7 mouse cellular contexts compared by ENCODE assay signal in the genomic region with DNA sequence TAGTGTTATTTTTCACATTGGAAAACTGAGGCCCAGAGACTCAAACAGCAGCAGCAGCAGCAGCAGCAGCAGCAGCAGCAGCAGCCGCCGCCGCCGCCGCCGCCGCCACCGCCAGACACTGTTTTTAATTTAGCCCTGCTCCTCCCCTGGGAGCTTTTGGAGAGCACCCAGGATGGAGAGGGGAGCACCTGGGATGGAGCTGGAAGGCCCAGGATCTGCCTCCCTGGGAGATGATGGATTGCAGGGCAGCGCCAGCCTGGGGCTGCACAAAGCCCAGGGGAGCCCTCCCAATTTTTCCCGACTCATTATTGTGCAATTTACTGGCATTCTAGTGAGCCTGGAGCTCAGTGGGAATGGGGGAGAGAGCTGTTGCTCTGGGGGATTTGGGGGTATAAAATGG. TPM values are rescaled to one million over a fixed set of nuclear protein-coding genes. Genes with fewer than 3 reads are reported as not detected.
DNase-seq lines count a peak whose midpoint lies in the region; ATAC-seq lines count a peak whose summit lies in the region.

No protein-coding gene starts in this region.

- 0% methylated on average over 10 of the region's 10 CpGs for WGBS in forebrain, embryonic 16.5 days
- 1% methylated on average over 10 of the region's 10 CpGs for WGBS in hindbrain, embryonic 16.5 days
- 0% methylated on average over 10 of the region's 10 CpGs for WGBS in midbrain, embryonic 13.5 days

- H3K4me1 ChIP-seq in forebrain, embryonic 16.5 days (replicated peaks; ENCODE audit: control insufficient read depth, insufficient read depth, low read length): peaks cover 38% of the 10 kb centered on the region
- peaks cover 35% of the 10 kb centered on the region for H3K4me1 ChIP-seq in hindbrain, embryonic 16.5 days (ENCODE audit: control insufficient read depth, insufficient read depth, low read depth, low read length)
- H3K4me1 ChIP-seq in midbrain, embryonic 13.5 days (replicated peaks): peaks cover 48% of the 10 kb centered on the region

- peak overlapping the region; percentile 46 for H3K9ac ChIP-seq in forebrain, embryonic 16.5 days (replicated peaks; ENCODE audit: low read depth, low read length)
- peak overlapping the region; percentile 41 for H3K9ac ChIP-seq in hindbrain, embryonic 16.5 days (ENCODE audit: low read depth, low read length)
- H3K9ac ChIP-seq in midbrain, embryonic 13.5 days (replicated peaks): peak overlapping the region; percentile 56

- H3K4me2 ChIP-seq in forebrain, embryonic 16.5 days (ENCODE audit: low read length): peak overlapping the region; percentile 37
- peak overlapping the region; percentile 44 for H3K4me2 ChIP-seq in hindbrain, embryonic 16.5 days (ENCODE audit: low read length)
- peak overlapping the region; percentile 46 for H3K4me2 ChIP-seq in midbrain, embryonic 13.5 days (replicated peaks)

- DNase-seq in 3134 (ENCODE audit: extremely low read depth, insufficient read length, low spot score) (peak; percentile 73), 3T3-L1 (ENCODE audit: low read depth, low spot score) (peak; percentile 94)
- no peak for DNase-seq in B cell, adult 2 months

- ATAC-seq in forebrain, embryonic 16.5 days: no peak
- peak; percentile 2 for ATAC-seq in hindbrain, embryonic 16.5 days
- peak; percentile 8; the same call in 1 of the 2 replicates for ATAC-seq in midbrain, embryonic 13.5 days
- ATAC-seq in megakaryocyte progenitor cell, adult 5-6 weeks (replicated peaks; ENCODE audit: poor library complexity): no peak

- no peaks in the 10 kb centered on the region for H3K36me3 ChIP-seq in forebrain, embryonic 16.5 days (ENCODE audit: control insufficient read depth, insufficient read depth)
- no peaks in the 10 kb centered on the region for H3K36me3 ChIP-seq in hindbrain, embryonic 16.5 days (ENCODE audit: control insufficient read depth, insufficient read depth, low read length)
- no peaks in the 10 kb centered on the region for H3K36me3 ChIP-seq in midbrain, embryonic 13.5 days

- peak overlapping the region; percentile 14; the same call in 1 of the 2 replicates for H3K27ac ChIP-seq in forebrain, embryonic 16.5 days (ENCODE audit: low read length)
- H3K27ac ChIP-seq in hindbrain, embryonic 16.5 days (ENCODE audit: low read depth, low read length): peak overlapping the region; percentile 40; the same call in 1 of the 2 replicates
- peak overlapping the region; percentile 60 for H3K27ac ChIP-seq in midbrain, embryonic 13.5 days

- H3K27me3 ChIP-seq in forebrain, embryonic 16.5 days (replicated peaks; ENCODE audit: control insufficient read depth, insufficient read depth, low read length): peaks cover 27% of the 10 kb centered on the region
- peaks cover 13% of the 10 kb centered on the region for H3K27me3 ChIP-seq in hindbrain, embryonic 16.5 days (replicated peaks; ENCODE audit: control insufficient read depth, insufficient read depth, low read length)
- peaks cover 89% of the 10 kb centered on the region for H3K27me3 ChIP-seq in midbrain, embryonic 13.5 days

- H3K9me3 ChIP-seq in forebrain, embryonic 16.5 days (ENCODE audit: control insufficient read depth, low read length): no peaks in the 10 kb centered on the region
- no peaks in the 10 kb centered on the region for H3K9me3 ChIP-seq in hindbrain, embryonic 16.5 days (ENCODE audit: control insufficient read depth, low read length)
- no peaks in the 10 kb centered on the region for H3K9me3 ChIP-seq in midbrain, embryonic 13.5 days

- H3K4me3 ChIP-seq in forebrain, embryonic 16.5 days (replicated peaks; ENCODE audit: low read length): peak overlapping the region; percentile 15; the same call in 1 of the 2 replicates
- H3K4me3 ChIP-seq in hindbrain, embryonic 16.5 days (ENCODE audit: low read length): 0 out of 2 replicates have a peak overlapping the region, but pooled peaks have one; percentile 11
- no peak overlapping the region; the same call in 1 of the 2 replicates for H3K4me3 ChIP-seq in midbrain, embryonic 13.5 days (replicated peaks)

RNA-seq across cellular contexts. Expression of gene Tle6, which starts 4.3 kb away (rescaled TPM):
- polyA plus RNA-seq in forebrain, embryonic 16.5 days (2015; fragmentation: Nextera tagmentation; extraction: Ambion mirVana): 3.5 and 3.7 TPM in 2 replicates
- 9.0 and 9.2 TPM in 2 replicates for polyA plus RNA-seq in hindbrain, embryonic 16.5 days (2015; fragmentation: Nextera tagmentation; extraction: Ambion mirVana)
- 2.8 and 4.4 TPM in 2 replicates for polyA plus RNA-seq in midbrain, embryonic 13.5 days (2015; fragmentation: Nextera tagmentation; extraction: Ambion mirVana)
- 15.4 and 18.4 TPM in 2 replicates for total RNA-seq in megakaryocyte progenitor cell, adult 5-6 weeks (2015)
- total RNA-seq in megakaryocyte progenitor cell, adult 5-6 weeks (2017): 3.5 and 13.3 TPM in 2 replicates

RNA-seq across cellular contexts. Expression of gene BC025920, which starts 9.5 kb away (rescaled TPM):
- 2.7 and 3.4 TPM in 2 replicates for polyA plus RNA-seq in forebrain, embryonic 16.5 days (2015; fragmentation: Nextera tagmentation; extraction: Ambion mirVana)
- 1.6 and 2.3 TPM in 2 replicates for polyA plus RNA-seq in hindbrain, embryonic 16.5 days (2015; fragmentation: Nextera tagmentation; extraction: Ambion mirVana)
- 2.9 and 3.0 TPM in 2 replicates for polyA plus RNA-seq in midbrain, embryonic 13.5 days (2015; fragmentation: Nextera tagmentation; extraction: Ambion mirVana)
- total RNA-seq in megakaryocyte progenitor cell, adult 5-6 weeks (2015): 1.2 and 3.1 TPM in 2 replicates
- total RNA-seq in megakaryocyte progenitor cell, adult 5-6 weeks (2017): 1.2 and 2.2 TPM in 2 replicates

RNA-seq across cellular contexts. Expression of gene Tle2, which starts 22.2 kb away (rescaled TPM):
- 27.1 and 32.6 TPM in 2 replicates for polyA plus RNA-seq in forebrain, embryonic 16.5 days (2015; fragmentation: Nextera tagmentation; extraction: Ambion mirVana)
- 40.9 and 50.2 TPM in 2 replicates for polyA plus RNA-seq in hindbrain, embryonic 16.5 days (2015; fragmentation: Nextera tagmentation; extraction: Ambion mirVana)
- polyA plus RNA-seq in midbrain, embryonic 13.5 days (2015; fragmentation: Nextera tagmentation; extraction: Ambion mirVana): 23.6 and 26.2 TPM in 2 replicates
- 0.95 and 1.5 TPM in 2 replicates for total RNA-seq in megakaryocyte progenitor cell, adult 5-6 weeks (2015)
- 0.08 and 3.5 TPM in 2 replicates for total RNA-seq in megakaryocyte progenitor cell, adult 5-6 weeks (2017)

RNA-seq across cellular contexts. Expression of gene Sirt6, which starts 31.0 kb away (rescaled TPM):
- 51.4 and 55.1 TPM in 2 replicates for polyA plus RNA-seq in forebrain, embryonic 16.5 days (2015; fragmentation: Nextera tagmentation; extraction: Ambion mirVana)
- polyA plus RNA-seq in hindbrain, embryonic 16.5 days (2015; fragmentation: Nextera tagmentation; extraction: Ambion mirVana): 35.8 and 46.0 TPM in 2 replicates
- 64.7 and 67.4 TPM in 2 replicates for polyA plus RNA-seq in midbrain, embryonic 13.5 days (2015; fragmentation: Nextera tagmentation; extraction: Ambion mirVana)
- 8.3 and 9.5 TPM in 2 replicates for total RNA-seq in megakaryocyte progenitor cell, adult 5-6 weeks (2015)
- total RNA-seq in megakaryocyte progenitor cell, adult 5-6 weeks (2017): 4.1 and 5.3 TPM in 2 replicates

RNA-seq across cellular contexts. Expression of gene Ankrd24, which starts 31.7 kb away (rescaled TPM):
- 13.8 and 16.5 TPM in 2 replicates for polyA plus RNA-seq in forebrain, embryonic 16.5 days (2015; fragmentation: Nextera tagmentation; extraction: Ambion mirVana)
- polyA plus RNA-seq in hindbrain, embryonic 16.5 days (2015; fragmentation: Nextera tagmentation; extraction: Ambion mirVana): 18.2 and 19.2 TPM in 2 replicates
- 8.5 and 9.3 TPM in 2 replicates for polyA plus RNA-seq in midbrain, embryonic 13.5 days (2015; fragmentation: Nextera tagmentation; extraction: Ambion mirVana)
- 5.8 and 6.8 TPM in 2 replicates for total RNA-seq in megakaryocyte progenitor cell, adult 5-6 weeks (2015)
- total RNA-seq in megakaryocyte progenitor cell, adult 5-6 weeks (2017): 7.0 and 8.9 TPM in 2 replicates

Comparison
In these comparisons a context has a peak if more than half of its experiments do, and no peak if none do; other contexts are left out.
1. DNase-seq: peak in 3134 (single experiment) and 3T3-L1 (single experiment); none in B cell, adult 2 months (0 of 2).
2. ATAC-seq: peak in hindbrain, embryonic 16.5 days (single experiment) and midbrain, embryonic 13.5 days (single experiment); none in forebrain, embryonic 16.5 days (single experiment) and megakaryocyte progenitor cell, adult 5-6 weeks (single experiment).
3. Peak in every context shown above with its lines, with median percentiles within 50 percentile points of each other: H3K27ac ChIP-seq, H3K4me2 ChIP-seq and H3K9ac ChIP-seq.